Mouse (Mus musculus) CH12.LX (cell line): ENCODE measurements around the gene Ucn3.

Experiments
- BHLHE40 ChIP-seq: IDR thresholded peaks from 2 replicates; pipeline ENCODE4 v1.6.1; 2011; ENCODE audit warnings: mild to moderate bottlenecking, low read depth, low read length, improper control_type of control experiment
- CTCF ChIP-seq, 2 experiments: IDR thresholded peaks in 1 of 2; conservative IDR thresholded peaks in 1 of 2; 2 replicates each; pipeline ENCODE4 v1.5.1; 2011 to 2012; ENCODE audit warnings: low read depth in 2 of 2, low read length in 2 of 2, improper control_type of control experiment in 1 of 2, inconsistent platforms in 1 of 2, mild to moderate bottlenecking in 1 of 2, moderate library complexity in 1 of 2
- POLR2A ChIP-seq: IDR thresholded peaks from 2 replicates; pipeline ENCODE4 v1.6.1; 2011; ENCODE audit warnings: low read depth, mild to moderate bottlenecking, improper control_type of control experiment, low read length
- POLR2AphosphoS2 ChIP-seq: IDR thresholded peaks from 2 replicates; pipeline ENCODE4 v1.6.1; 2011; ENCODE audit warnings: low read depth, low read length, improper control_type of control experiment
- UBTF ChIP-seq: IDR thresholded peaks from 2 replicates; pipeline ENCODE4 v1.6.1; 2012; ENCODE audit warnings: low read depth, mild to moderate bottlenecking, inconsistent platforms, low read length, improper control_type of control experiment, moderate library complexity

GRCm38 (mm10) chr13:3913504-3913903, 31.6 kb downstream of the Ucn3 start:
- no peak for TF ChIP-seq POLR2A
- TF ChIP-seq POLR2AphosphoS2 = no peak
- TF ChIP-seq CTCF (conservative IDR thresholded peaks at IDR 0.05 in 1 of 2, IDR thresholded peaks at IDR 0.05 in 1 of 2; ENCODE audit: low read depth in 2 of 2, low read length in 2 of 2) = no peak
- no peak for TF ChIP-seq UBTF
- no peak for TF ChIP-seq BHLHE40
